Mouse (Mus musculus): Measurements from ENCODE around the gene Krt79.

Gene Krt79

GRCm38 (mm10) chr15:101940274-101940829 is at the start of gene Krt79:
Gene Krt79 (minus strand): TSS chr15:101940324.
- no peak for DNase-seq

GRCm38 (mm10) chr15:101988714-101989113 is 48.6 kb upstream of the Krt79 start:
- no peak for DNase-seq

GRCm38 (mm10) chr15:101988119-101988518 is 48.0 kb upstream of the Krt79 start:
- peak; percentile 88 for DNase-seq

- no peak for DNase-seq
Observed at GRCm38 (mm10) chr15:101984746-101985145, 44.6 kb upstream of the Krt79 start.

GRCm38 (mm10) chr15:101983949-101984601 is 44.0 kb upstream of the Krt79 start:
- DNase-seq: peak; percentile 87

GRCm38 (mm10) chr15:101983315-101983948 is 43.3 kb upstream of the Krt79 start:
- DNase-seq: no peak

GRCm38 (mm10) chr15:101980849-101981248 is 40.7 kb upstream of the Krt79 start:
- no peak for DNase-seq

GRCm38 (mm10) chr15:101977043-101977726 is 37.1 kb upstream of the Krt79 start:
- peak; percentile 61 for DNase-seq

- DNase-seq: no peak
Observed at GRCm38 (mm10) chr15:101976641-101977040, 36.5 kb upstream of the Krt79 start.

GRCm38 (mm10) chr15:101976023-101976422 is 35.9 kb upstream of the Krt79 start:
- DNase-seq: no peak

GRCm38 (mm10) chr15:101974083-101974845 is 34.1 kb upstream of the Krt79 start:
- no peak for DNase-seq

- DNase-seq: peak; percentile 95
Observed at GRCm38 (mm10) chr15:101973414-101974077, 33.4 kb upstream of the Krt79 start.

GRCm38 (mm10) chr15:101970536-101970935 is 30.4 kb upstream of the Krt79 start:
- peak; percentile 48 for DNase-seq

- no peak for DNase-seq
Observed at GRCm38 (mm10) chr15:101966808-101967207, 26.7 kb upstream of the Krt79 start.

GRCm38 (mm10) chr15:101958891-101959290 is 18.8 kb upstream of the Krt79 start:
- no peak for DNase-seq

GRCm38 (mm10) chr15:101954187-101954586 is 14.1 kb upstream of the Krt79 start, which contains the start of gene Krt78:
Gene Krt78 (minus strand): TSS chr15:101954287.
- no peak for DNase-seq

GRCm38 (mm10) chr15:101952733-101953474 is 12.8 kb upstream of the Krt79 start:
- DNase-seq: no peak

- DNase-seq: no peak
Observed at GRCm38 (mm10) chr15:101945430-101945829, 5.3 kb upstream of the Krt79 start.

GRCm38 (mm10) chr15:101941948-101942347 is 1.8 kb upstream of the Krt79 start:
- DNase-seq: no peak

GRCm38 (mm10) chr15:101938600-101939308 is 1.4 kb downstream of the Krt79 start:
- DNase-seq: no peak

GRCm38 (mm10) chr15:101933024-101933423 is 7.1 kb downstream of the Krt79 start:
- no peak for DNase-seq
